Mouse (Mus musculus) kidney, adult 2 months (tissue): ENCODE measurements around the gene Gm17364.
A peak's percentile ranks its signal among the peaks of the same experiment; 100 is the strongest.

Experiments used
- CTCF ChIP-seq: fragments of 200-500 bp; conservative IDR thresholded peaks from 2 replicates; pipeline ENCODE4 v1.5.1; 2011; ENCODE audit warnings: low read depth, mild to moderate bottlenecking, control low read depth, low read length, moderate library complexity, mixed read lengths; ENCODE audit not compliant: insufficient read depth, insufficient read length
- POLR2A ChIP-seq: fragments of 200-500 bp; IDR thresholded peaks from one replicate; pipeline ENCODE4 v1.6.1; 2011; ENCODE audit warnings: low read depth, low read length, control low read depth

- TF ChIP-seq CTCF (peak; percentile 10; the same call in 1 of the 2 replicates), POLR2A (no peak)
Observed at GRCm38 (mm10) chr13:41244306-41244830, 29.4 kb downstream of the Gm17364 start.
